Mouse (Mus musculus): ENCODE results near the gene Vps52. TPM values are rescaled to one million over a fixed set of nuclear protein-coding genes. Genes with fewer than 3 reads are reported as not detected.
A peak's percentile ranks its signal among the peaks of the same experiment; 100 is the strongest.
"Not testable (repeated sequence)": the region's sequence is repeated elsewhere in the genome, so short reads cannot be mapped to it uniquely, and the experiment has no call there.

Gene Vps52
- polyA plus RNA-seq, 1 experiment from 2014 or later: 35.3 TPM

DNA sequence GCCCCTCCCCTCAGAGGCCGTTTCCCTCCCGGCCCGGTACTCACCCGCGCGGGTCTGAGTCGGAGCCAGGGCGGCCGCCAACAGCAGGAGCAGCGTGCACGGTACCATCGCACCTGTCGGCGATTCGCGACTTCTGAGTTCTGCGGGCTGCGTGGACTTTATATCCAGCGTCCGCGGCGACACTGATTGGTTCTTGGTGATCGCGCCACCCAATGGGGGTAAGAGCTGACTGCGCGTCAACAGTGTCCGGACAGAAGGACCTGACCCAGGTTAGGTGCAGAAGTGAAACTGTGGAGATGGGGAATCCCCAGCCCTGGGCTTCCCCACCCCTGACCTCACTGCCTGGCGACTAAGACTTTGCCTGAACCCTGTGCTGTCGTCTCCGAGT lies 44.5 kb downstream of the Vps52 start, which contains the start of gene H2-K1:
TSS of gene H2-K1 (minus strand) at position 198 of the 388 bp plus-strand sequence.
- 0 out of 2 replicates have a peak, but pooled peaks cover 4% of the 10 kb centered on the region for H3K4me1 ChIP-seq (replicated peaks; ENCODE audit: control insufficient read depth, insufficient read depth, low read length)
- peaks cover 23% of the 10 kb centered on the region for H3K27me3 ChIP-seq (replicated peaks; ENCODE audit: control insufficient read depth, insufficient read depth, low read length)
- no peaks in the 10 kb centered on the region for H3K36me3 ChIP-seq (ENCODE audit: control insufficient read depth, insufficient read depth, low read length)
- H3K9me3 ChIP-seq (ENCODE audit: control insufficient read depth, low read length): no peaks in the 10 kb centered on the region
- WGBS: under 1% methylated on average over 28 of the region's 30 CpGs
- DNase-seq (ENCODE audit: low spot score): peak; percentile 83
- peak within 1 kb of the TSS; percentile 37 for H3K9ac ChIP-seq (ENCODE audit: low read length)
- no peak within 1 kb of the TSS for H3K27ac ChIP-seq (ENCODE audit: low read depth)
- peak within 1 kb of the TSS; percentile 94 for H3K4me2 ChIP-seq (ENCODE audit: low read length)
- peak; percentile 90 for ATAC-seq (replicated peaks; ENCODE audit: low FRiP score, low TSS enrichment, low read depth)
- H3K4me3 ChIP-seq (ENCODE audit: low read depth, low read length): peak within 1 kb of the TSS; percentile 47

DNA sequence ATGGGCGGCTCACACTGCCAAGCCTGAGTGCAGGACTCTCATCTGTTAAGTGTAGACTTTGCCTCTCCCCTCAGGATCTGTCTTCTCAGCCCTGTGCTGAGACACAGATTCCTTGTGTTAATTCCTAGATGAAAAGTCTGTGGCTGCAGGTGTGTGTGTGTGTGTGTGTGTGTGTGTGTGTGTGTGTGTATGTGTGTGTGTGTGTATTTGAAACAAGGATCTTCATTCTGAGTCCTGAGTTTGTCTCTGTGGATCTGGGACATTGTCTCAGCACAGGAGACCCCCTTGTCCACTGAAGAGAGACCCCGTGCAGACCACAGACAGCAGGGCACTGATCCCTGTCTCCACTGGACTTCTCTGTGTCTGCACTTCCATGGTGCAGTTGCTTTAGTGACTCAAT lies 45.2 kb downstream of the Vps52 start:
- WGBS: 47% methylated on average over 2 of the region's 2 CpGs
- H3K4me2 ChIP-seq (ENCODE audit: low read length); H3K9me3 ChIP-seq (ENCODE audit: control insufficient read depth, low read length); DNase-seq (ENCODE audit: low spot score); ATAC-seq (replicated peaks; ENCODE audit: low FRiP score, low TSS enrichment, low read depth); H3K4me3 ChIP-seq (ENCODE audit: low read depth, low read length); H3K9ac ChIP-seq (ENCODE audit: low read length); H3K4me1 ChIP-seq (replicated peaks; ENCODE audit: control insufficient read depth, insufficient read depth, low read length); H3K36me3 ChIP-seq (ENCODE audit: control insufficient read depth, insufficient read depth, low read length); H3K27ac ChIP-seq (ENCODE audit: low read depth): not testable (repeated sequence)
- peaks cover 23% of the 10 kb centered on the region for H3K27me3 ChIP-seq (replicated peaks; ENCODE audit: control insufficient read depth, insufficient read depth, low read length)

DNA sequence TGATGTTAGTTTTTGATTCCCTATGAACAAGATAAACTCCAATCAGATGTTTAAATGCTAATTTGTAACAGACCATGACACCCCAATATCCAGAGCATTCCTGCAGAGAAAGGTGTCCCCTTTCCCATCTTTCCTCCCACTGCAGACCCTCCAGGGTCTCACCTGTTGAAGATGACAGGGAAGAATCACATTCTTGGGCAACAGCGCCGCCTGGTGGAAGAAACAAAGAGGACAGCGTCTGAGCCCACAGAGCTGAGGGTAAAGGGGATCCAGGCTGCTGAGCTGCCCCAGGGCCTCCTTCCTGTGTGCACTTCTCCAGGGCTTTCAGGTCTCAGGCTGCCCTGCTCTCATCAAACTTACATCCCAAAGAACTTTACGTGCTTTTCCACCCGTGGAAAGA lies 47.8 kb downstream of the Vps52 start:
- no peak for ATAC-seq (replicated peaks; ENCODE audit: low FRiP score, low TSS enrichment, low read depth)
- Histone ChIP-seq H3K27ac (ENCODE audit: low read depth) (no peak overlapping the region), H3K36me3 (ENCODE audit: control insufficient read depth, insufficient read depth, low read length) (no peaks in the 10 kb centered on the region), H3K9ac (ENCODE audit: low read length) (no peak overlapping the region), H3K4me1 (replicated peaks; ENCODE audit: control insufficient read depth, insufficient read depth, low read length) (0 out of 2 replicates have a peak, but pooled peaks cover 4% of the 10 kb centered on the region), H3K9me3 (ENCODE audit: control insufficient read depth, low read length) (no peaks in the 10 kb centered on the region), H3K4me2 (ENCODE audit: low read length) (no peak overlapping the region), H3K4me3 (ENCODE audit: low read depth, low read length) (no peak overlapping the region), H3K27me3 (replicated peaks; ENCODE audit: control insufficient read depth, insufficient read depth, low read length) (peaks cover 23% of the 10 kb centered on the region)
- 7% methylated on average over 5 of the region's 5 CpGs for WGBS
- peak; percentile 79 for DNase-seq (ENCODE audit: low spot score)

GRCm38 (mm10) chr17:34006570-34006969 lies 51.0 kb downstream of the Vps52 start:
- H3K27ac ChIP-seq (ENCODE audit: low read depth): no peak overlapping the region
- no peak overlapping the region for H3K4me3 ChIP-seq (ENCODE audit: low read depth, low read length)
- no peak overlapping the region for H3K4me2 ChIP-seq (ENCODE audit: low read length)
- H3K9ac ChIP-seq (ENCODE audit: low read length): no peak overlapping the region
- WGBS: 44% methylated on average over 2 of the region's 2 CpGs
- no peaks in the 10 kb centered on the region for H3K9me3 ChIP-seq (ENCODE audit: control insufficient read depth, low read length)
- H3K4me1 ChIP-seq (replicated peaks; ENCODE audit: control insufficient read depth, insufficient read depth, low read length): no peaks in the 10 kb centered on the region
- ATAC-seq (replicated peaks; ENCODE audit: low FRiP score, low TSS enrichment, low read depth) (no peak), DNase-seq (ENCODE audit: low spot score) (no peak)
- no peaks in the 10 kb centered on the region for H3K36me3 ChIP-seq (ENCODE audit: control insufficient read depth, insufficient read depth, low read length)
- 0 out of 2 replicates have a peak, but pooled peaks cover 3% of the 10 kb centered on the region for H3K27me3 ChIP-seq (replicated peaks; ENCODE audit: control insufficient read depth, insufficient read depth, low read length)

GRCm38 (mm10) chr17:34010156-34010555 lies 54.5 kb downstream of the Vps52 start:
- no peak for DNase-seq (ENCODE audit: low spot score)
- Histone ChIP-seq H3K9ac (ENCODE audit: low read length) (no peak overlapping the region), H3K4me2 (ENCODE audit: low read length) (no peak overlapping the region), H3K4me1 (replicated peaks; ENCODE audit: control insufficient read depth, insufficient read depth, low read length) (no peaks in the 10 kb centered on the region), H3K9me3 (ENCODE audit: control insufficient read depth, low read length) (0 out of 2 replicates have a peak, but pooled peaks cover 2% of the 10 kb centered on the region), H3K27me3 (replicated peaks; ENCODE audit: control insufficient read depth, insufficient read depth, low read length) (no peaks in the 10 kb centered on the region), H3K27ac (ENCODE audit: low read depth) (no peak overlapping the region), H3K36me3 (ENCODE audit: control insufficient read depth, insufficient read depth, low read length) (no peaks in the 10 kb centered on the region), H3K4me3 (ENCODE audit: low read depth, low read length) (no peak overlapping the region)
- no peak for ATAC-seq (replicated peaks; ENCODE audit: low FRiP score, low TSS enrichment, low read depth)
- WGBS: 71% methylated on average over 5 of the region's 5 CpGs

DNA sequence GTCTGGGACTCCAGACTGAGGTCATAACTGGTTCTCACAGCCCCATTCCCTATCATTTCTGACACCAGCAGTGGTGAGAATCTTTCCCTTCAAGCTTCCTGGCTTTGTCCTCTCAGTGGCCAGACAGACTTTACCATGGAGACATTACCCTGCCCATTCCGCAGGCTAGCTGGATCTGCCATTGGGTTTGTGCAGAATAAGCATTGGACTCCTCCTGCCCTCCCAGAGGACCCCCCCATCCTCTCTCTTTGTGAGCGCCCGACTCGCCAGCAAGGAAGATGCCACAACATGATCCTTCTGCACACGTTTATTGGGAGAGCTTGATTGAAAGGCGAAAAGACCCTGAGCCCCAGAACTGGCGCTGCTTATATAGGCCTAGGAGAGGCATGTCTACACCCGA lies 57.8 kb downstream of the Vps52 start:
- H3K9me3 ChIP-seq (ENCODE audit: control insufficient read depth, low read length): 0 out of 2 replicates have a peak, but pooled peaks cover 2% of the 10 kb centered on the region
- no peak for DNase-seq (ENCODE audit: low spot score)
- WGBS: 96% methylated on average over 8 of the region's 8 CpGs

More for the DNA sequence above, 57.8 kb downstream of the Vps52 start:
- H3K4me1 ChIP-seq (replicated peaks; ENCODE audit: control insufficient read depth, insufficient read depth, low read length): no peaks in the 10 kb centered on the region
- no peaks in the 10 kb centered on the region for H3K36me3 ChIP-seq (ENCODE audit: control insufficient read depth, insufficient read depth, low read length)
- no peak overlapping the region for H3K4me3 ChIP-seq (ENCODE audit: low read depth, low read length)
- H3K27me3 ChIP-seq (replicated peaks; ENCODE audit: control insufficient read depth, insufficient read depth, low read length): no peaks in the 10 kb centered on the region
- H3K4me2 ChIP-seq (ENCODE audit: low read length): no peak overlapping the region
- no peak overlapping the region for H3K27ac ChIP-seq (ENCODE audit: low read depth)
- no peak overlapping the region for H3K9ac ChIP-seq (ENCODE audit: low read length)
- ATAC-seq (replicated peaks; ENCODE audit: low FRiP score, low TSS enrichment, low read depth): no peak

Other genes with a start within 250 kb of the Vps52 start
- gene March2, start 237.1 kb upstream of the Vps52 start, polyA plus RNA-seq (2014; fragmentation: Nextera tagmentation; extraction: Ambion mirVana): 47.0 and 47.2 TPM in 2 replicates
- 209 and 261 TPM in 2 replicates for gene Rab11b, start 195.3 kb upstream of the Vps52 start, polyA plus RNA-seq (2014; fragmentation: Nextera tagmentation; extraction: Ambion mirVana)
- 18.0 and 22.0 TPM in 2 replicates for gene Angptl4, start 174.0 kb upstream of the Vps52 start, polyA plus RNA-seq (2014; fragmentation: Nextera tagmentation; extraction: Ambion mirVana)
- 28.0 and 28.8 TPM in 2 replicates for gene Kank3, start 145.3 kb upstream of the Vps52 start, polyA plus RNA-seq (2014; fragmentation: Nextera tagmentation; extraction: Ambion mirVana)
- 1,343 and 1,538 TPM in 2 replicates for gene Rps28, start 131.2 kb upstream of the Vps52 start, polyA plus RNA-seq (2014; fragmentation: Nextera tagmentation; extraction: Ambion mirVana)
- gene Ndufa7, start 131.2 kb upstream of the Vps52 start, polyA plus RNA-seq (2014; fragmentation: Nextera tagmentation; extraction: Ambion mirVana): 589 and 606 TPM in 2 replicates
- gene Cd320, start 112.7 kb upstream of the Vps52 start, polyA plus RNA-seq (2014; fragmentation: Nextera tagmentation; extraction: Ambion mirVana): 77.8 and 86.7 TPM in 2 replicates
- gene Gm7029, start 82.0 kb upstream of the Vps52 start, polyA plus RNA-seq (2014; fragmentation: Nextera tagmentation; extraction: Ambion mirVana): not detected in 2 replicates
- gene Kifc1, start 65.2 kb upstream of the Vps52 start, polyA plus RNA-seq (2014; fragmentation: Nextera tagmentation; extraction: Ambion mirVana): 6.7 and 9.4 TPM in 2 replicates
- gene Platr17, start 50.7 kb upstream of the Vps52 start, polyA plus RNA-seq (2014; fragmentation: Nextera tagmentation; extraction: Ambion mirVana): 0.23 TPM in 2 replicates
- gene Daxx, start 46.4 kb upstream of the Vps52 start, polyA plus RNA-seq (2014; fragmentation: Nextera tagmentation; extraction: Ambion mirVana): 41.8 and 42.7 TPM in 2 replicates
- 32.3 and 32.5 TPM in 2 replicates for gene Tapbp, start 39.9 kb upstream of the Vps52 start, polyA plus RNA-seq (2014; fragmentation: Nextera tagmentation; extraction: Ambion mirVana)
- 9.4 and 9.8 TPM in 2 replicates for gene Zbtb22, start 39.9 kb upstream of the Vps52 start, polyA plus RNA-seq (2014; fragmentation: Nextera tagmentation; extraction: Ambion mirVana)
- gene Rgl2, start 26.3 kb upstream of the Vps52 start, polyA plus RNA-seq (2014; fragmentation: Nextera tagmentation; extraction: Ambion mirVana): 31.3 and 34.5 TPM in 2 replicates
- gene Pfdn6, start 15.5 kb upstream of the Vps52 start, polyA plus RNA-seq (2014; fragmentation: Nextera tagmentation; extraction: Ambion mirVana): 163 and 175 TPM in 2 replicates
- gene Wdr46, start 15.2 kb upstream of the Vps52 start, polyA plus RNA-seq (2014; fragmentation: Nextera tagmentation; extraction: Ambion mirVana): 28.6 and 31.8 TPM in 2 replicates
- 3.7 and 4.9 TPM in 2 replicates for gene B3galt4, start 4.3 kb upstream of the Vps52 start, polyA plus RNA-seq (2014; fragmentation: Nextera tagmentation; extraction: Ambion mirVana)
- gene Rps18, start 189 bp downstream of the Vps52 start, polyA plus RNA-seq (2014; fragmentation: Nextera tagmentation; extraction: Ambion mirVana): 2,375 and 2,437 TPM in 2 replicates
- 105 and 137 TPM in 2 replicates for gene H2-K1, start 44.5 kb downstream of the Vps52 start, polyA plus RNA-seq (2014; fragmentation: Nextera tagmentation; extraction: Ambion mirVana)
- 4.4 and 5.9 TPM in 2 replicates for gene Ring1, start 68.9 kb downstream of the Vps52 start, polyA plus RNA-seq (2014; fragmentation: Nextera tagmentation; extraction: Ambion mirVana)
- 49.7 and 53.6 TPM in 2 replicates for gene H2-Ke6, start 72.2 kb downstream of the Vps52 start, polyA plus RNA-seq (2014; fragmentation: Nextera tagmentation; extraction: Ambion mirVana)
- gene Slc39a7, start 75.9 kb downstream of the Vps52 start, polyA plus RNA-seq (2014; fragmentation: Nextera tagmentation; extraction: Ambion mirVana): 86.4 and 89.5 TPM in 2 replicates
- 21.5 and 28.5 TPM in 2 replicates for gene Rxrb, start 76.0 kb downstream of the Vps52 start, polyA plus RNA-seq (2014; fragmentation: Nextera tagmentation; extraction: Ambion mirVana)
- 0.44 and 0.66 TPM in 2 replicates for gene Col11a2, start 83.6 kb downstream of the Vps52 start, polyA plus RNA-seq (2014; fragmentation: Nextera tagmentation; extraction: Ambion mirVana)
- gene H2-Oa, start 136.5 kb downstream of the Vps52 start, polyA plus RNA-seq (2014; fragmentation: Nextera tagmentation; extraction: Ambion mirVana): 0.75 and 1.1 TPM in 2 replicates
- 11.0 and 13.5 TPM in 2 replicates for gene H2-DMa, start 163.7 kb downstream of the Vps52 start, polyA plus RNA-seq (2014; fragmentation: Nextera tagmentation; extraction: Ambion mirVana)
- gene Brd2, start 166.8 kb downstream of the Vps52 start, polyA plus RNA-seq (2014; fragmentation: Nextera tagmentation; extraction: Ambion mirVana): 124 and 144 TPM in 2 replicates
- 0.15 and 0.42 TPM in 2 replicates for gene H2-DMb2, start 187.5 kb downstream of the Vps52 start, polyA plus RNA-seq (2014; fragmentation: Nextera tagmentation; extraction: Ambion mirVana)
- 1.7 and 1.8 TPM in 2 replicates for gene H2-DMb1, start 197.3 kb downstream of the Vps52 start, polyA plus RNA-seq (2014; fragmentation: Nextera tagmentation; extraction: Ambion mirVana)
- gene Tap1, start 231.7 kb downstream of the Vps52 start, polyA plus RNA-seq (2014; fragmentation: Nextera tagmentation; extraction: Ambion mirVana): 4.2 and 4.9 TPM in 2 replicates
- 4.6 and 4.7 TPM in 2 replicates for gene Psmb9, start 232.0 kb downstream of the Vps52 start, polyA plus RNA-seq (2014; fragmentation: Nextera tagmentation; extraction: Ambion mirVana)
- 13.7 and 14.0 TPM in 2 replicates for gene Psmb8, start 241.9 kb downstream of the Vps52 start, polyA plus RNA-seq (2014; fragmentation: Nextera tagmentation; extraction: Ambion mirVana)
- gene Tap2, start 247.7 kb downstream of the Vps52 start, polyA plus RNA-seq (2014; fragmentation: Nextera tagmentation; extraction: Ambion mirVana): 2.2 and 2.5 TPM in 2 replicates

Measured in intestine, embryonic 14.5 days (tissue).